ENCODE assay signal across 21 mouse cellular contexts in the genomic region with DNA sequence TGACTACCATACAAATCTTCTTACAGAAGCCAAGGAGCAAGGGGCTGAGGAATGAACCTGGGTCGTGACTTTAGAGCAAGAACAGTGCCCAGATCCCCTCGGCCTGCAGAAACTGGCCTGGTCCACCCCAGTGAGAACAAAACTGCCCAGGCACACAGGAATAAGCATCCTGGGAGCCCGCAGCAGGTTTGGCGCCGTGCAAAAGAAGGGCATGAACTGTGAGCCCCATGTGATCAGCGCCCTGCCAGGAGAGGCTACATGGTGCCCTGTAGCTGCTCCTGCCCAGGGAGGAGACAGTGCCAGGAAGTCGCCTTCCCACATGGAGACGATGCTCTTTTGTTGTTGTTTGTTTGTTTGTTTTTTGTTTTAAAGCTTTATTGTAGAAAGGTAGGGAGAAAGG. TPM values are rescaled to one million over a fixed set of nuclear protein-coding genes. Genes with fewer than 3 reads are reported as not detected.
"Had no signal": no experiment of that assay in that cellular context is flagged by ENCODE, and none has a peak within 500 bp of the region (broad histone marks: within the 10 kb centered on the region; RNA-seq: fewer than 3 reads in every experiment).

No protein-coding gene starts in this region.

- ATAC-seq: hindbrain, postnatal 0 days; intestine, embryonic 16.5 days; lung, postnatal 0 days had no signal

- H3K9ac ChIP-seq: limb, embryonic 12.5 days; liver, embryonic 14.5 days; midbrain, embryonic 12.5 days; stomach, embryonic 15.5 days had no signal

- H3K4me1 ChIP-seq: limb, embryonic 12.5 days; midbrain, embryonic 12.5 days; stomach, embryonic 15.5 days had no signal

- DNase-seq: kidney, postnatal 10 days; layer of hippocampus, adult 9-11 months; layer of hippocampus, postnatal 36 days; liver; lung, adult 2 months; lung, postnatal 36 days; right cerebral cortex, postnatal 14 days; thymus, adult 18-20 months; thymus, postnatal 14 days had no signal

- H3K4me3 ChIP-seq: limb, embryonic 12.5 days; midbrain, embryonic 12.5 days; stomach, embryonic 15.5 days had no signal

- H3K36me3 ChIP-seq: limb, embryonic 12.5 days; midbrain, embryonic 12.5 days; stomach, embryonic 15.5 days had no signal

- H3K4me2 ChIP-seq: limb, embryonic 12.5 days; midbrain, embryonic 12.5 days; stomach, embryonic 15.5 days had no signal

- H3K9me3 ChIP-seq: limb, embryonic 12.5 days; midbrain, embryonic 12.5 days; stomach, embryonic 15.5 days had no signal

- H3K27ac ChIP-seq: hindbrain, postnatal 0 days; limb, embryonic 12.5 days; liver, embryonic 14.5 days; midbrain, embryonic 12.5 days; stomach, embryonic 15.5 days had no signal

RNA-seq across cellular contexts. Expression of a gene that starts 4.5 kb away (rescaled TPM):
- total RNA-seq: megakaryocyte progenitor cell, adult 5-6 weeks had no signal
- polyA plus RNA-seq: limb, embryonic 12.5 days; liver, embryonic 14.5 days; lung, adult 2 months; lung, postnatal 0 days; midbrain, embryonic 12.5 days; spleen, adult 2 months had no signal

RNA-seq across cellular contexts. Expression of a gene that starts 12.7 kb away (rescaled TPM):
- total RNA-seq: megakaryocyte progenitor cell, adult 5-6 weeks had no signal
- polyA plus RNA-seq: lung, adult 2 months; lung, postnatal 0 days; spleen, adult 2 months had no signal

RNA-seq across cellular contexts. Expression of a gene that starts 25.9 kb away (rescaled TPM):
- total RNA-seq: hindbrain, postnatal 0 days; left cerebral cortex, postnatal 25 days; megakaryocyte progenitor cell, adult 5-6 weeks; midbrain, postnatal 0 days had no signal
- polyA plus RNA-seq: hindbrain, postnatal 0 days; intestine, embryonic 16.5 days; limb, embryonic 12.5 days; liver, embryonic 14.5 days; lung, adult 2 months; lung, postnatal 0 days; midbrain, embryonic 12.5 days; midbrain, postnatal 0 days; neural tube, embryonic 14.5 days; spleen, adult 2 months; stomach, embryonic 15.5 days had no signal
